Mouse (Mus musculus) skeletal muscle tissue, postnatal 0 days (tissue): Measurements from ENCODE around the gene Pde2a. TPM values are rescaled to one million over a fixed set of nuclear protein-coding genes. Genes with fewer than 3 reads are reported as not detected.

Experiments
- microRNA counts: library from miRNA; unstranded; fragments of <30 nt; microRNA quantifications from one replicate; lab custom pipeline; 2015
- microRNA-seq, 2 experiments: library from miRNA; unstranded; fragments of <30 nt; microRNA quantifications; one replicate each; pipeline ENCODE4; 2016
- polyA plus RNA-seq: library from polyadenylated mRNA; unstranded; fragments of >200 nt; fragmentation: Nextera tagmentation; extraction: Ambion mirVana; gene quantifications from 2 replicates; pipeline ENCODE4 v1.2.1, GENCODE M21; 2015

Pde2a gene
- 35.9 and 37.2 TPM in 2 replicates for polyA plus RNA-seq

GRCm38 (mm10) chr7:101421529-101421928 lies at the start of gene Pde2a:
Gene Pde2a (plus strand): TSS chr7:101421691.

GRCm38 (mm10) chr7:101410267-101410936 lies 11.1 kb upstream of the Pde2a start, which contains the start of gene Gm45837:
Gene Gm45837 (plus strand): TSS chr7:101410886.

MicroRNAs within 50 kb of the gene (microRNA counts, 519-probe panel; counts per million panel counts)
- 296 counts per million, percentile 58 among the panel's probes with 10 or more counts for microRNA mmu-miR-139-3p (lab: Ali Mortazavi, UCI)
- microRNA mmu-miR-139-5p (lab: Ali Mortazavi, UCI), result 3,302 counts per million, percentile 74 among the panel's probes with 10 or more counts

Small RNA genes within 50 kb of the gene (microRNA-seq; reads per million reads assigned to microRNA genes)
- 5,999 to 6,237 reads per million in 2 experiments for gene Mir139

Other genes with a start within 250 kb of the Pde2a start
- 5.5 and 6.3 TPM in 2 replicates for gene Atg16l2, start 119.4 kb upstream of the Pde2a start, polyA plus RNA-seq
- gene Stard10, start 104.6 kb upstream of the Pde2a start, polyA plus RNA-seq, result 3.5 and 4.8 TPM in 2 replicates
- gene Arap1, start 73.6 kb upstream of the Pde2a start, polyA plus RNA-seq, result 25.1 and 29.6 TPM in 2 replicates
- not detected in 2 replicates for gene Gm45837, start 10.8 kb upstream of the Pde2a start, polyA plus RNA-seq
- not detected in 2 replicates for gene Art2b, start 163.9 kb downstream of the Pde2a start, polyA plus RNA-seq
- 27.0 and 29.8 TPM in 2 replicates for gene Clpb, start 241.9 kb downstream of the Pde2a start, polyA plus RNA-seq